Mouse (Mus musculus) kidney, adult 2 months (tissue): ENCODE results near the gene Rgs14.

Experiments
- CTCF ChIP-seq: fragments of 200-500 bp; conservative IDR thresholded peaks from 2 replicates; pipeline ENCODE4 v1.5.1; 2011; ENCODE audit warnings: low read depth, mild to moderate bottlenecking, control low read depth, low read length, moderate library complexity, mixed read lengths; ENCODE audit not compliant: insufficient read depth, insufficient read length
- POLR2A ChIP-seq: fragments of 200-500 bp; IDR thresholded peaks from one replicate; pipeline ENCODE4 v1.6.1; 2011; ENCODE audit warnings: low read depth, low read length, control low read depth

GRCm38 (mm10) chr13:55426613-55427012 lies 57.1 kb downstream of the Rgs14 start, which contains the start of gene F12:
- TF ChIP-seq CTCF = no peak
- no peak for TF ChIP-seq POLR2A
